Mouse (Mus musculus): ENCODE measurements around the gene AW011738.

Gene AW011738

DNA sequence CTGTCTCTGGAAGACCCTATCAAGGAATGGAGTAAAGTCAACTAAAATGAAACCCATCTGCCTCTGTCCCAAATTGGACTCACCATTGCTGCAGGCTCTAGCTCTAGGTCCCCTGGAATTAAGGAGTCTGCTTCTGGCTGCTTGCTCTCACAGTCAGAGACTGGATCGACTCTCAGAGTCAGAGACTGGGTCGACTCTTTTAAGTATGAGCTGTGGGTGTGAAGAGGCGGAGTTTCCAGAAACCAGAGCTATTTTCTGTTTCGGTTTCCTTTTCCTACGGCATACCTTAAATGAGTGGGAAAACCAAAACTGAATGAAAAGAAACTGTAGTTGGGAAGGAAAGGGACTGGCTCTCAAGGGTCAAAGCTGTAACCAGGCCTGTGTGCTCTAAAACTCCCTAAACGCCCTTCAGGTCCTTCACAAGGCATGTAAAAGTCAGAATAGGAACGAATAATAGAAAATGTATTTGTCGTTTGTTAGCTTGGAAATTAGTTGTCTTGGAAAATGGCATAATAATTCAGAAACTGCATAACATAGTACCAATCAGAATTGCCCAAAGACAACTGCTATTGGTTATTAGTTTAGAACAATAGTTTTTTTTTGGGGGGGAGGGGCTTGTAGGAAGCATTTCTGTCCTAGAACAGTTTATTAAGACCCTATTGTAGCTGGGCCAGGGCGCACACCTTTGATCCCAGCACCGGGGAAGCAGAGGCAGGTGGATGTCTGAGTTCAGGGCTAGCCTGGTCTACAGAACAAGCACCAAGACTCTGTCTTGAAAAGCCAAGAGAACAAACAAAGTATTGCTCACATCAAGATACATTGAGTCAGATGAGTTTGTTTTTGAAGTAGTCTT is 2.3 kb upstream of the AW011738 start, which contains the start of gene Isg15:
TSS of gene Isg15 (minus strand) at position 196 of the 853 bp plus-strand sequence.
- DNase-seq = no peak

- DNase-seq = no peak
Measured at GRCm38 (mm10) chr4:156202462-156202893, 626 bp upstream of the AW011738 start.

DNA sequence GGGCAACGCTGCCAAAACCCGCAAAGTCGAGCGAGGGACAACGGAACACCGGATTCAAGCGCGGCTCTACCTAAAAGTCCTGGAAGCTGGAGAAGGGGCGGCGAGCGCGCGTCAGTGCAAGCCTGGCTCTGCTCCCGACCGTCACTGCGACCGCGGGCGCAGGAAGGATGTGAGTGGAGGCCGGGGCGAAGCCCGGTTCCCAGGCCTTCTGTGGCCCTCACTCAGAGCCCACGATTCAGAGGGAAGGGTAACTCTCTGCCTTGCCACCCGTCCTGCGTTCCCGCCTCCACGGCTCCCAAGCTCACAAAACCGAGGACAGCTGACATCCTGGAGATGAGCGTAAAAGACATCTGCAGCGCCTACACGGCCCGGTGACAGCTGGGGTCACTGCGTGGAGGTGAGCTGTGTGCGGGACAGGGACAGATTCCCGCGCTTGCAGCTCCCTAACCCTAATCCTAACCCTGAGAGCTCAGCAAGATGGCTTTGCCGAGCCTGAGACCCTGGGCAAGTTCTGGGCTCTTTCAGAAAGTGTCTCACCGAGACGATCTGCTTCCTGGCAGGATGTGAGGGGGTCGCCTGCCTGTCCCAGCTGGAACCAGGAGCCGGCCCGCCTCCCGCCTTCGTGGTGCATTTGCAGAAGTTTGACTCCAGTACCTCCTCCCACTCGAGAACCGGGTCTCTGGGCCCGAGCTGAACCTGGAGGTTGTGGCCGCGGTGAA is 468 bp downstream of the AW011738 start:
- DNase-seq = no peak

- DNase-seq = no peak
Measured at GRCm38 (mm10) chr4:156208872-156209271, 5.8 kb downstream of the AW011738 start.

DNA sequence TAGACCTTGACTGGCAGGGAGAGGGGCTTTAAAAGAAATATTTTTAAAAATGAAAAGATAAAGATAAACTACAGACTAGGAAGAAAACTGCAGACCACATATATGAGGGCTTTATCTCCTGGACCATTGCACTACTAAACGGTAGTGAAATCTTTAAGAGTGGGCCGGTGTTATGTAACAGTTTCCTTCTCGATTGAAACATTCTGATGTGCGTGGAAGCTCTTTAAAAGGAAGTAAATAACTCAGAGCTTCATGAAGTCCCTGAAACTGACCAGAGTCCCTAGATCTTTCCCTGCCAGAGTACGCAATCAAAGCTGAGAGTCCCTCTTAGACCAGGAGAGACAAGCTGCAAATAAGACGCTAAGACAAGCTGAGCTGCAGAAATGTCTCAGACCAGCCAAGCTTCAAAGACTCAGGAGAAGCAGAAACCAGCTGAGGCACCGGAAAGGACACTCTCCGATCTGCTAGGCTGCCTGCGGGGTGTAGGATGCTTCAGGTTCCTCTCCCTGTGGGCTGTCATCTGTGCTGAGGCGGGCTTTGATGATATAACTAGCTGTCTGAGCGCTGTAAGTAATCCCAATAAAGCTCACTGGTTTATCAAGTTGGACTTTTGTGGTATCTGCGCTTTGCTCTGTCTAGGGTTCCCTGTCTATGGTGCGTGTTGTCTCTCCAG is 7.0 kb downstream of the AW011738 start:
- no peak for DNase-seq

GRCm38 (mm10) chr4:156213134-156213533 is 10.0 kb downstream of the AW011738 start:
- DNase-seq = no peak

- DNase-seq = no peak
Measured at GRCm38 (mm10) chr4:156215649-156216048, 12.5 kb downstream of the AW011738 start, which contains the start of gene Perm1. Perm1 (plus strand) TSS chr4:156215868.

GRCm38 (mm10) chr4:156216196-156216595 is 13.1 kb downstream of the AW011738 start:
- no peak for DNase-seq

DNA sequence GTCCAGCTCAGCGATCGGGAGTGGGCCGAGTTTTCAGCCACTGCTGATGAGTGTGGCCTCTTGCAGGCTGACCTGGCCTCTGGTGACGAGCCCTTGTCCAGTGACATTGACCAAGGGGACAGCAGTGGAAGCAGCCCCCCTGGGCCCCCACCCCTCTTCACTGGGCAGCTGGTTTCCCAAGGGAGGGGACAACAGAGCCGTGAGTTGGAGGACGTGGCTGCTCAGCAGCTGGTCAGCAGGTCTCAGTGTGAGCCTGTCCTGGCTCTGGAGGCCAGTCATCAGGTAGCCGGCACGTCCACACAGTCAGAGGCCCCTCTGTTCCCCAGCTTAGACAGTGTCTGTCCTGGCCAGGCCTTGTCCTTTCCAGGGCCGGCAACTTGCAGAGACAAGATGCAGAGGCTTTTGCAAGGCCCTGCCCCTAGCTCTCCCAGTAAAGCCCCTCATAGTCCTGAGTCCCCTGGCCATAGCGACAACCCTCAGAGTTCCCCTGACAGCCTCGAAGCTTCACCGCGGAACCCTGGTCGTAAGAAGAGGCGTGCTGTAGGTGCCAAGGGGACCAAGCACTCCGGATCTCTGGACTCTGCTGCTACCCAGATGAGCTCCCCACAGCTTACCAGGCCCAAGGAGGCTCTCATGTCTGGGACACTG is 14.0 kb downstream of the AW011738 start:
- no peak for DNase-seq

GRCm38 (mm10) chr4:156217838-156218237 is 14.7 kb downstream of the AW011738 start:
- no peak for DNase-seq

- DNase-seq = no peak
Measured at GRCm38 (mm10) chr4:156219936-156220335, 16.8 kb downstream of the AW011738 start.

DNA sequence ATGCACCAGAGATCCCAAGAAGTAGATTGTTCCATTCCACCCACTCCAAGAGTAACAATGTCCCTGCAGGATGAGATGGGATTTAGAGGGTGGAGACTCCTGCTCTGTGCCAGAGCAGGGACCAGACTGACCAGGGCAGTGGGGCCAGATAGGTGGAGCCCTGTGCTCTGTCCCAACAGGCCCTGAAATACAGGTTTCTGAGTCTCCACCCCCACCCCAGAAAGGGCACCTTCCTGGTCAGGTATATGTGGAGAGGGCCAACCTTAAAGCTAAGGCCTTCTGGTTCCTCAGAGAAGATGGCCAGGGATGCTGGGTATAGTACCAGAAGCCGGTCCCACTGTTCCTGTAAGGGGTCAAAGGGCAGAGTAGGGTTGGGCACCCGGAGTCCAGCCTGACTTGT is 21.2 kb downstream of the AW011738 start:
- DNase-seq = no peak

- no peak for DNase-seq
Measured at GRCm38 (mm10) chr4:156227752-156228392, 24.8 kb downstream of the AW011738 start.

DNA sequence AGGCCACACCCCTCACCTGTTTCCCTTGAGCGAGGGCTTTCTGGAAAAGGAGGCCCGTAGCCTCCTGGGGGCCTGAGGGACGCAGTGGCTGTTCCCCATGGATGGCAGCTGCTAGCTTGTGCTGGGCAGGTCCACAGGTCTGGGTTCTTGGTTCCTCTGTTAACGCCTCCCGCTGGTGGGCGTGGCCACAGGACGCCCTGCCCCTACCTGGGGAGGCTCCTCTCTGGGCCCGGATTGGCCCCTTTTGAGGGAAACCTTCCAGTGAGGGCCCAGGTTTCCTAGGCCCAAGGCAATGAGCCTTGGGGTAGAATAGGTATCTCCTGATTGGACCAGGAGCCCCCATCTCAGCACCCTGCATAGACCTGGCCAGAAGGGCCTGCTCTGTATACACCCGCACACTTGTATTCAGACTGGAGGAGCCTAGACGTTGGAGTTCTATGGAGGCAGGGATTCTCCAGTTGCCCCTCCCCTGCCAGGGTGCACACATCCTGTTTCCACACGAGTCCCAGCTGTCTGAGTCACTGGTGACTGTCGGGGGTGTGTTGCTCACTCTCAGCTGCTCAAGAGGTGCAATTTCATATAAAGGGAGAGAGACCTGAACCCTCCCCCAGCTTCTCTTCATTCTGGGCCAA is 25.4 kb downstream of the AW011738 start:
- no peak for DNase-seq

GRCm38 (mm10) chr4:156234021-156234501 is 31.0 kb downstream of the AW011738 start:
- no peak for DNase-seq

GRCm38 (mm10) chr4:156234701-156235213 is 31.7 kb downstream of the AW011738 start, which contains the start of gene Plekhn1:
Plekhn1 (minus strand) TSS chr4:156234857.
- DNase-seq = peak; percentile 73

DNA sequence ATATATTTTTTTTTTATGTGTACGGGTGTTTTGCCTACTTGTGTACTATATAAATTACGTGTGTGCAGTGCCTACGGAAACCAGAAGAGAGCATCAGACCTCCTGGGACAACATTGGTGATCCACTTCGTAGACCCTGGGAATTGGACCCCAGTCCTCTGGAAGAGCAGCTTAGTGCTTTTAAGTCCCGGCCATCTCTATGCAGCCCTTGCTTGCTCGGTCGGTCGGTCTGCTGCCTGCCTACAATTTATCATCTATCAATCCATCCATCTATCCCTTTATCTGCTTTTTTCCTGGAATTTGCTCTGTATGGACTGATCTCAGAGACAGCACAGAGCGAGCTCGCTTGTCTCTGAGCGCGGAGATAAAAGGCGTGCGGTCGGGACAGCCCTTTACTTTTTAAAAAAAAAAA is 32.3 kb downstream of the AW011738 start:
- DNase-seq = no peak

GRCm38 (mm10) chr4:156235808-156236533 is 32.9 kb downstream of the AW011738 start, which contains the start of gene Noc2l:
Noc2l (plus strand) TSS chr4:156236010.
- DNase-seq = peak; percentile 86

DNA sequence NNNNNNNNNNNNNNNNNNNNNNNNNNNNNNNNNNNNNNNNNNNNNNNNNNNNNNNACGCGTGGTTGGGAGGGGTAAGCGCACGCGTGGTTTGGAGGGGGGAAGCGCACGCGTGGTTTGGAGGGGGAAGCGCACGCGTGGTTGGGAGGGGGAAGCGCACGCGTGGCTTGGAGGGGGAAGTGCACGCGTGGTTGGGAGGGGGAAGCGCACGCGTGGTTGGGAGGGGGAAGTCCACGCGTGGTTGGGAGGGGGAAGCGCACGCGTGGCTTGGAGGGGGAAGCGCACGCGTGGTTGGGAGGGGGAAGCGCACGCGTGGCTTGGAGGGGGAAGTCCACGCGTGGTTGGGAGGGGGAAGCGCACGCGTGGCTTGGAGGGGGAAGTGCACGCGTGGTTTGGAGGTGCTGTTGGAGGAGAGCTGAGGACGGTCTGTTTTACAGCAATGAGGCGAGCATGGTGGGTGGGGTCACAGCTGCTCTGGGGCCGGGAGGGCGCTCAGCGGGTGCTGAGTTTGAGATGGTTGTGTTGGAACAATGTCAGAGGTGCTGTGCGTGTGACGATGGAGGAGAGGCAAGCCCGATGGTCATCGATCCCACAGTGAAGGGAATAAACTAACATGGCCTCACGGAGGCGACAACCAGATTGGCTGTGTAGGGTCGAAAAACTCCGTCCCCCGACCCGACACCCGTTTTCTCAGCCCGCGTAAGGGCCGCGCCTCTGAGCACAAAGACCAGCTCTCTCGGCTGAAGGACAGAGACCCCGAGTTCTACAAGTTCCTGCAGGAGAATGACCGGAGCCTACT is 33.7 kb downstream of the AW011738 start:
- no peak for DNase-seq

- DNase-seq = no peak
Measured at GRCm38 (mm10) chr4:156249567-156249966, 46.5 kb downstream of the AW011738 start.
